Mouse (Mus musculus) embryonic fibroblast, embryonic 13.5 days (primary cell): ENCODE data around the gene Mpped2.

ENCODE experiments used
- CTCF ChIP-seq: IDR thresholded peaks from 2 replicates; pipeline ENCODE4 v1.5.1; 2011; ENCODE audit warnings: mild to moderate bottlenecking, control low read depth, low read length, moderate library complexity, borderline replicate concordance; ENCODE audit not compliant: insufficient read depth
- POLR2A ChIP-seq: IDR thresholded peaks from 2 replicates; pipeline ENCODE4 v1.6.1; 2011; ENCODE audit warnings: low read depth, mild to moderate bottlenecking, control low read depth, low read length, moderate library complexity

- no peak for TF ChIP-seq POLR2A
- no peak for TF ChIP-seq CTCF
Observed at GRCm38 (mm10) chr2:106846511-106846910, 153.4 kb downstream of the Mpped2 start.
